Mouse (Mus musculus) A20 (cell line): ENCODE data around the gene Rmi2.

Experiments
- DNase-seq: peaks from one replicate; pipeline ENCODE4 v3.0.0-alpha.2; 2011; ENCODE audit warnings: low read depth, low spot score

Gene Rmi2

GRCm38 (mm10) chr16:10919856-10920255 lies 85.0 kb downstream of the Rmi2 start:
- DNase-seq, result no peak

- no peak for DNase-seq
Observed at GRCm38 (mm10) chr16:10923561-10923960, 88.7 kb downstream of the Rmi2 start.

GRCm38 (mm10) chr16:10925591-10926180 lies 90.8 kb downstream of the Rmi2 start:
- DNase-seq, result no peak

- no peak for DNase-seq
Observed at GRCm38 (mm10) chr16:10927026-10927425, 92.2 kb downstream of the Rmi2 start.

- DNase-seq, result no peak
Observed at GRCm38 (mm10) chr16:10933372-10933771, 98.5 kb downstream of the Rmi2 start.

- no peak for DNase-seq
Observed at GRCm38 (mm10) chr16:10934047-10934446, 99.2 kb downstream of the Rmi2 start.

GRCm38 (mm10) chr16:10936700-10937319 lies 102.0 kb downstream of the Rmi2 start:
- no peak for DNase-seq

- DNase-seq, result no peak
Observed at GRCm38 (mm10) chr16:10937497-10937896, 102.6 kb downstream of the Rmi2 start.

- DNase-seq, result no peak
Observed at GRCm38 (mm10) chr16:10939932-10940331, 105.1 kb downstream of the Rmi2 start.

GRCm38 (mm10) chr16:10940661-10941060 lies 105.8 kb downstream of the Rmi2 start:
- no peak for DNase-seq
